Mouse (Mus musculus) layer of hippocampus, adult 11-12 months (tissue): ENCODE results near the gene Myl4.

Experiments used
- DNase-seq: peaks from one replicate; pipeline ENCODE4 v3.0.0; 2022; ENCODE audit warnings: low spot score

Gene Myl4

DNA sequence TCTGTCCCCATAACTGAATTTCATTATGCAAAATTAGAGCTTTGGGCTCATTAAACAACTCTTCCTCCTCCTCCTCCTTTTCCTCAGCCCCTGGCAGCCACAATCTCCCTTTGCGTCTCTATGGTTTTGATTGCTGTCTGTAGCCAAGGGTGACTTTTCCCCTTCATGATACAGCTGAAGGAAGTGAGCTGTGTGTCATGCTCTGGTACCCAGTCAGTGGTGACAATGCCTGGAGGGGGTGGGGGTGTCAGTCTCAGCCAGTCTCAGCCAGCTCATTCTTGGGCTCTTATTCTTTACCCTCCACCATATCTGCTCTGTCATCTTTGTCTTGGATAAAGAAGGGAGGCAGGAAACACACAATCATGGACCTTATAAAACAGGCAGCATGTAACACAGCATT is 80.8 kb downstream of the Myl4 start:
- no peak for DNase-seq

DNA sequence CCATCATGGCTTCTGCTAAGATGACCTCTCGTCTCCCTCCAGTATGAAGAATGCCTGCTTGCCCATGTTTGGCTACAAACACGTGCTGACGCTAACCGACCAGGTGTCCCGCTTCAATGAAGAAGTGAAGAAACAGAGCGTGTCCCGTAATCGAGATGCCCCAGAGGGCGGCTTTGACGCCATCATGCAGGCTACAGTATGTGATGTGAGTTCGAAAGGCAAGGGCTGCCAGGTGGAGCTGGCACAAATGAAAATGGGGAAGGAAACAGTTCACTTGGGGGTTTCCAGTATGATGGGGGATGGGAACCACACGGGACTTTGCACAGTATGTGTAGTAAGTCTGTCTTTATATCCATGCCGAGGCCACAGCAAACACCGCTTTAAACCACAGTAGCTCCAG is 86.5 kb downstream of the Myl4 start:
- DNase-seq = no peak

DNA sequence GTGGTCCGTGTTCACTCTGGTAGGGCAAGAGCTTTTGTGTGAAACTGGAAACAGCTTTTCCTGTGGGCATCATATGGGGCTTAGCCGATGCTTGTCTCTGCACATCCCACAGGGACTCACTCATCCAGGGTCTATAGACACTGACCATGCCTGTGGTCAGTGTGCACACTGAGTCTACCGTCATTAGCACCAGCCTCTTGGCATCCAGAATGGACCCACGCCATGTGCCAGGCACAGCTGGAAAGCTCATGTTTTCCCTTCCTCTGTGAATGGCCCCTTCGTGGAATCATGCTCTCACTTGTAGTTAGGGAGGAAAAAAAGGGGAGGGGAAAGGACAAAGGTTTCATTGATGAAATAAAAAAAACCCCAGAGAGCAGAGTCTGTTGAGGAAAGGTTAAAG is 87.5 kb downstream of the Myl4 start:
- DNase-seq = no peak

DNA sequence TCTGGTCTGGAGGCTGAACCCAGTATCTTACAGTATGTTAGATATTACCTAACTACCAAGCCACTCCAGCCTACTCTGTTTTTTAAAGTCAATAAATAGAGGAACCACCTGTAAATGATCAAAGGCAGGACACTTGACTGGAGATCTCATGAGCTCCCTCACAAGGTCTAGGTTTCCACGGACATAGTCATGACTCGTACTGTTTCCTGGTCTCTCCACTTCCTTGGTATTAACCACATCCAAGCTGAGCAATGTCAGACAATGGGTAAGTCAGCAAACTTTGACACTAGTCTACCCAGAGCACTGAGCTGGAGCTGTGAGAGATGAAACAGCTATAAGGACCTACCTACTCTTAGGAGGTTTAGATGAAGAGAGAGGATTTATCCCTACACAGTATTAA is 88.4 kb downstream of the Myl4 start:
- no peak for DNase-seq

DNA sequence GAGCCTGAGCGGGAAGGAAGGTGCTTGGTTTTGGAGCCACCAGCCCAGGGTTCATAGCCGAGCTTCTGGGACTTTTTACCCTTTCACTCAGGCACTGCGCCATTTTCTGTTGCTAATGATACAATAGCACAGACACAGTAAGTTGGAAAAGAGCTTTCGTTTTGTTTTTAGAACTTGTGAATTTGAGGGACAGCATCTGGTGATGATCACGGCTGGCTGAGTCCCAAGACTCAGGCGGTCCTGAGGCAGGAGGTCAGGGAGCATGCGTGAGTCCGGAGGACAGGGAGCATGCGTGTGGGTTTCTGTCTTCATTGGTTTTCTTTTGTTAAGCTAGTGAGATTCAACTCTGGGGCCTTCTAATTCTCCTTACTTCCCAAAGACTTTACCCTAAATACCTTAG is 89.2 kb downstream of the Myl4 start:
- DNase-seq = no peak

DNA sequence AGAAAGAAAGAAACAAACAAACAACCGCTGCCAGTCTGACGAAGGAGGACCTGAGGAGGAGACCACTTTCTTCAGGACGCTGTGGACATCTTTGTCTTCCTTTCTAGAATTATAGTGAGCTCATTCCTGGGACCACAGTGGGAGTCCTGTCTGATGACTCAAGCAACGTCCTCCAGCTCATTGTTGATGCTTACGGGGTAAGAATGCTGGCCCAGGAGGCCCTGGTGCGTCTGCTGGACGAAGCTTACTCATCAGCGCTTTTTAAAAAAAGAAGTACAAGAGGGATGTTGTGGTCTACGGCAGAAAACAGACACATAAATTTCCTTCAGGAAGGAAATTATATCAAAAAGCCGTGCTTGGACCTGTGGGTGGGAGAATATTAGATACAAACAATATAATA is 90.4 kb downstream of the Myl4 start:
- DNase-seq = no peak

DNA sequence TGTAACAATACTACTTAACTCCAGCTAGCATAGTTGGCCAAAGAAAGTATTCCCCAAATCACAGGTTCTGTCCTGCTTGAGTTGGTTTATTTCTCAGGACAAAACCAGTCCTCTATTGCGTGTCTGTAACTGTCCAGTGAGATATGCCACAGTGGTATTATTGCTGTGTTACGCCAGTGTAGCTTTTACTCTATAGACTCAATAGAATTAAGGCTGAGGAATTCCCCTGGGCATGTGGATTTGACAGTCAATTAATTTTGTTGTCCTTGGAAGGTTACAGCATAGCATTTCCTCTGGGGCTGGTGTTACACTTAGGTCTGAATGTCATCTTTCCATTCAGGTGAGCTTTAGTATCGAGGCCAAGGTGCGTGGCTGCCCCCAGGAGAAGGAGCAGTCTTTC is 92.8 kb downstream of the Myl4 start:
- DNase-seq = no peak
